Mouse (Mus musculus): ENCODE results near the gene Nudt21. TPM values are rescaled to one million over a fixed set of nuclear protein-coding genes. Genes with fewer than 3 reads are reported as not detected.

Gene Nudt21
- polyA plus RNA-seq, 1 experiment from 2014 or later: 162 TPM

- H3K9me3 ChIP-seq: no peaks in the 10 kb centered on the region
- no peak overlapping the region for H3K4me3 ChIP-seq
- 93% methylated on average over 6 of the region's 6 CpGs for WGBS
- DNase-seq (ENCODE audit: low spot score): no peak
- H3K36me3 ChIP-seq: peaks cover 89% of the 10 kb centered on the region
- no peaks in the 10 kb centered on the region for H3K4me1 ChIP-seq (replicated peaks)
- H3K27ac ChIP-seq: no peak overlapping the region
- no peaks in the 10 kb centered on the region for H3K27me3 ChIP-seq (ENCODE audit: insufficient read depth, poor library complexity, severe bottlenecking)
These were observed 12.9 kb downstream of the Nudt21 start for GRCm38 (mm10) chr8:94023916-94024315.

DNA sequence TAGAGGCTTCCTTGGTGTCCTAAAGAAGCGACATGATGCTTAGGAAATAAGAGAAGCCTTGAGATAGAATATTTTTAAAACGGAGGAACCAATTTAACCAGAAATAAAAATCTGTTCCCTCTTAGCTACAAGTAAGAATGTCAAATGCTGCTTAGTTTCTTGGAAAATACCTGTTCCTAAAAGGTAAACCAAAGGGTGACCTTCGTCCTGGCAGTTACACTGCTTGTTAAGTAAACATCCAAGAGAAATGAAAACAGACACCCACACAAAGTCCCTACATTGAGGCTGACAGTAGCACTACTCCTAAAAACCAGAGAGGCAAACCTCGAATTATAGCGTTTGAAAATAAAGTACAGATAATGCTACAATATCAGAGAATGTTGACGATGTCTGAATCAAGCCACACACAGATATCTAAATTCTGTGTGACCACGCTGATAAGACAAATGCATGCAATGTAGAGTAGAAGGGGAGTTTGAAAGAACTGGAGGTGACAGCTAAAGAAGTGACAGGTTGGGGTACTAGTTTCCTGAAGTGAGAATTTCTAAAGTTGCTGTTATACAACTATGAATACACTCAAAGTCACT, 23.7 kb downstream of the Nudt21 start:
- 44% methylated on average over 7 of the region's 7 CpGs for WGBS
- DNase-seq (ENCODE audit: low spot score): no peak
- Histone ChIP-seq H3K9me3 (no peaks in the 10 kb centered on the region), H3K27ac (peak overlapping the region; percentile 98), H3K36me3 (peaks cover 10% of the 10 kb centered on the region), H3K4me3 (peak overlapping the region; percentile 93), H3K27me3 (ENCODE audit: insufficient read depth, poor library complexity, severe bottlenecking) (no peaks in the 10 kb centered on the region), H3K4me1 (replicated peaks) (peaks cover 39% of the 10 kb centered on the region)

DNA sequence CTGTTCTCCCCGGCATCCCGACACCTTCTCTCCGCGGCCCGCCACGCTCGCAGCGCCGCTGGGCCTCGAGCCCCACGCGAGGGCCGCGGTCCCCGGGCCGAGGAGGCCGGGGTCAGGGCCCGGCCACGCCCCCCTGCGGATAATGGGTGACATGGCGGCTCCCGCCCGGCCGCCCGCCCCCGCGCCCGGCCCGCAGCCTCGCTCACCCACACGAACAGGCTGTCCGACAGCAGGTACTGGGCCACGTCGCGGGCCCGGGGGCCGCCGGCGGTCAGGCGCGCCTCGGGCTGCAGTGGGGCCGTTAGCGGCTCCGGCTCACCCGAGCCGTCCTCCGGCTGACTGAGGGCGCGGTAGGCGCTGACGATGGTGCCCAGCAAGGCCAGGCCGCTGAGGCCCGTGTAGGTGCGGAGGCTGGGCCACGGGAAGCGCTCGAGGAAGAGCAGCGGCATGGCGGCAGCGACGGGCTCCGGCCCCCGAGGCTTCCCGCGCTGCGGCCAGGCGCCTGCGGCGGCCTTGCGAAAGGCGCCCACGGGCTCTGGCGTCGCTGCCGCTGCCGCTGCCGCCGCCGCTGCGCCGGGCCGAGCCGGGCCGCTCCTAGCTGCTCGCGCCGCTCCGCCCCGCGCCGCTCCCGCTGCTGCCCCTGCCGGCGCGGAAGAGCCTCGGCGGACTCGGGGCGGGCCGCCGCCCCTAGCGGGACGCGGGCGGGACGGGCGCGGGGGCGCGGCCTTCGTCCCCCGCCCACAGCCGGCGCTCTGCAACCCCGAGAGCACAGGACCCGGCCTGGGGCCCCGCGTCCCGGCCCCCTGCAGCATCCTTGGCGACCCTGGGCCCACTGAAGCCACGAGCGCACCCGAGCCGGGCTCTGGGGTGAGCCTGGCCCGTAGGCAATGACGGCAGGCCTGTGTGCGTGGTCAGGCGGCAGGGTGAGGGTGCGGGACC, 24.5 kb downstream of the Nudt21 start, which contains the start of gene Amfr:
Gene Amfr, minus strand, starts transcription at position 830 of the 939 bp plus-strand sequence.
- DNase-seq (ENCODE audit: low spot score): peak; percentile 80
- H3K27me3 ChIP-seq (ENCODE audit: insufficient read depth, poor library complexity, severe bottlenecking): no peaks in the 10 kb centered on the region
- H3K27ac ChIP-seq: peak within 1 kb of the TSS; percentile 98
- H3K9me3 ChIP-seq: no peaks in the 10 kb centered on the region
- peaks cover 12% of the 10 kb centered on the region for H3K36me3 ChIP-seq
- peak within 1 kb of the TSS; percentile 93 for H3K4me3 ChIP-seq
- peaks cover 39% of the 10 kb centered on the region for H3K4me1 ChIP-seq (replicated peaks)
- WGBS: under 1% methylated on average over 130 of the region's 130 CpGs

DNA sequence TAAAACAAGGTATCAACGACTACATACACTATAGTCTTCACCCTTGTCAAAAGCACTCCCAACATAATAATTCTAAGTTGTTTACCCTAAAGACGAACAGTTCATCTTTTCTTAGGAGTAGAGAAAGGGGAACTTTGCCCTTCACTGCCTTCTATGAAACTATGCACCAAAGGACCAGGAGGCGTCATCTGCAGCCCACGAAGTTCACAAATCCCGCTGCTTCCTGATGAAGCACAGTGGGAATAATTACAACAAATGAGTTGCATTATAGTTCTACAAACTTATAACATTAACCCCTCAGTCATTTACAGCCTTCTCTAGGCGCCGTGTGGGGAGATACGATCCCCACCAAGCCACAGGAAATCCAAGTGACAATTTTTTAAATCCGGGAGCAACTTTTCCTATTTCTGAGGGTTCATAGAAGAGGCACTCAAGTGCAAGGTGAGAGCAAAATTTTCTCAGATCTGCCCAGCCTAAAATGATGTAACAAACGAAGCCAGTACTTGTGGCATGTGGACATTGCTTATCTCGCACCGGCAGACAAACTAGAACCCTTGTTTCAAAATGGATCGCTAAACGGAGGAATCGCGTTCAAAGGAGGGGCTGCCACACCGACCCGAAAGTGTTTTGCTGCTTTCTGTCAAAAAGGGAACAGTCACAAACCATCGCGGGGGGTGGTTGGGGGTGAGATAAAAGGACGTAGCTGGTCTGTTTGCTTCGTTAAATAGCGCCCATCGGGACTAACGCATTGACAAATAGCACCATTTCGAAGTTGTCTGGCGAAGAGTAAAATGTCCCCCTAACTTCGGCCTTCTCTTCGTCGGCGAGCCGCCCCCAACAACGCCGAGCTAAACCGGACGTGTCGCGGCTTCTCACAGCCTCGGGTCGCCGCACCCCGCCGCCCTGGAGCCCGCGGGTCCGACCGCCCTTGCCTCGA, 25.5 kb downstream of the Nudt21 start:
- no peaks in the 10 kb centered on the region for H3K9me3 ChIP-seq
- H3K36me3 ChIP-seq: peaks cover 16% of the 10 kb centered on the region
- peaks cover 39% of the 10 kb centered on the region for H3K4me1 ChIP-seq (replicated peaks)
- H3K4me3 ChIP-seq: peak overlapping the region; percentile 93
- 6% methylated on average over 48 of the region's 48 CpGs for WGBS
- no peaks in the 10 kb centered on the region for H3K27me3 ChIP-seq (ENCODE audit: insufficient read depth, poor library complexity, severe bottlenecking)
- peak overlapping the region; percentile 98 for H3K27ac ChIP-seq
- no peak for DNase-seq (ENCODE audit: low spot score)

DNA sequence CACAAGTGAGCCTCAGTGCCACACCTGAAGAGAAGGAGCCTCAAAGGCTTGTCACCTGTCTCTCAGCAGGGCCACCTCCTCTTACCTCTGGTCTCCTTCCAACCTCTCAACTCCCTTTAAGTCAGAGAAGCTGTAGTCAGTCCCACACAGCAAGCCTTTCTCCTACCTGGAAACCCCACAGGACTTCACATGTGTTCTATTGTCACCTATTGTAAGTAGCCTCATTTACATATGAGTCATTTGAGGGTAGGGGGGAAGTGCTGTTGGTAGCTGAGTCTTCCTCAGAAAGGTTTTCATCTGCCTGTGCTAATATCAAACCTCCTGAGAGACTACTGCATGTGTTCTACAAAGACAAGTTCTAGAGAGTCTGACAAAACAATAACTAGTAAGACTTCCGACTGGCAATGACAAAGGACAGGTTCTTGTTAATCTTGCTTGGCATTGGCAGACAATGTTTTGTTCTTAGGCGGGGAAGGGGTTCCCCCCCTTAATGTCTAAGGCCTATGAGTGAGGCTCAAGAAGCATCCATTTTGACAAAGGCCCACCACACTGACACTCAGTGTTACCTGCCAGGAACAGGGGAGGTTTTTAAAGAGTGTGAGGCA, 26.6 kb downstream of the Nudt21 start:
- 43% methylated on average over 2 of the region's 2 CpGs for WGBS
- H3K27me3 ChIP-seq (ENCODE audit: insufficient read depth, poor library complexity, severe bottlenecking): no peaks in the 10 kb centered on the region
- peaks cover 16% of the 10 kb centered on the region for H3K36me3 ChIP-seq
- H3K4me1 ChIP-seq (replicated peaks): peaks cover 39% of the 10 kb centered on the region
- H3K4me3 ChIP-seq: peak overlapping the region; percentile 93; the same call in 1 of the 2 replicates
- no peaks in the 10 kb centered on the region for H3K9me3 ChIP-seq
- no peak for DNase-seq (ENCODE audit: low spot score)
- no peak overlapping the region for H3K27ac ChIP-seq

DNA sequence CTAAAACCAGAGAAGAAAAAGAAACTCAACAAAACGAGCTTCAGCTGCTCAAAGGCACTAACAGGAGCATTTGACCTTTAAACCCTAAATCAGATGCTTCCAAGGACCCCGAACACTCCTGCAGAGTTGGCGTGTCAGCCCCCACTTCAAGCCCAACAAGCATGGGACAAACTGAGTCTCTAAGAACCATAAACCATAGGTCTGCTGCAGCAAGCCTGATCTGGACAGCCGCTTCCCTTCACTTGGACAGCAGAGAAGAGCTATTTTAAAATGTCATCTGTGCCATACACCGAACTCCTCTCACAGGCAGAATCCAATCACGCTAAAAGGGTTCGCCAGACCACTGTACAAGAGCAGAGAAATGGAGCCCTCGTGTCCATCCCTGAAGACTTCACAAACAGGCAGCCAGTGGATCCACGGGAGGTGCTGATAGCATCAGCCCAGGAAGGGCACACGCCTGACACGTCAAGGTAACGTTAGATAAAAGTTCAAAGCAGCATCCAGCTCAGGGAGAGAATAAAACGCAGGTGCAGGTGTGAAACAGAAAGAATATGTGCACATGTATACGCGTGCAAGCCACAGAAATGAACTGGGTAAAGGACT, 27.5 kb downstream of the Nudt21 start:
- Histone ChIP-seq H3K27ac (no peak overlapping the region), H3K36me3 (peaks cover 15% of the 10 kb centered on the region), H3K27me3 (ENCODE audit: insufficient read depth, poor library complexity, severe bottlenecking) (no peaks in the 10 kb centered on the region), H3K4me1 (replicated peaks) (peaks cover 39% of the 10 kb centered on the region), H3K9me3 (no peaks in the 10 kb centered on the region), H3K4me3 (no peak overlapping the region)
- no peak for DNase-seq (ENCODE audit: low spot score)
- WGBS: 68% methylated on average over 15 of the region's 15 CpGs

DNA sequence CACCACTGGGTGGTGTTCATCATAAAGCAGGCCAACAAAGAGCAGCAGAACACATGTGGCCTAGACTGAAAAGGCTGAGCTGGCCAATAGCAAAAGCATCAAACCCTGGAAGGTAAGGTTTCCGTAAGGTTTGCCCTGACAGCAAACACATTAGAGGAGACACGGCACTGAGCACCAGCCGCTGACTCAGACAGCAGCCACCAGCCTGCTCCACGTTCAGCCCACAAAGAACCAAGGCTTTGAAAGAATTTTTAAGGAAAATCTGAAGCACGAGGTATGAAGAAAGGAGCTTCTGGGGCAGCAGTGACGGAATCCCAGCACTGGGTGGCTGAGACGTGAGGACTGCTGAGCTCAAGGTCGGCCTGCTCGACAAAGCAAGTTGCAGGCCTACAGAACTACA, 32.7 kb downstream of the Nudt21 start:
- Histone ChIP-seq H3K36me3 (peaks cover 61% of the 10 kb centered on the region), H3K9me3 (no peaks in the 10 kb centered on the region)
- 89% methylated on average over 9 of the region's 9 CpGs for WGBS

GRCm38 (mm10) chr8:93998961-93999360, 37.9 kb downstream of the Nudt21 start:
- H3K9me3 ChIP-seq: no peaks in the 10 kb centered on the region
- H3K36me3 ChIP-seq: peaks cover 79% of the 10 kb centered on the region
- H3K4me1 ChIP-seq (replicated peaks): no peaks in the 10 kb centered on the region
- H3K4me3 ChIP-seq: no peak overlapping the region
- no peaks in the 10 kb centered on the region for H3K27me3 ChIP-seq (ENCODE audit: insufficient read depth, poor library complexity, severe bottlenecking)
- no peak for DNase-seq (ENCODE audit: low spot score)
- 83% methylated on average over 2 of the region's 2 CpGs for WGBS
- no peak overlapping the region for H3K27ac ChIP-seq

More for the DNA sequence above, 32.7 kb downstream of the Nudt21 start:
- Histone ChIP-seq H3K27me3 (ENCODE audit: insufficient read depth, poor library complexity, severe bottlenecking) (no peaks in the 10 kb centered on the region), H3K4me3 (no peak overlapping the region), H3K27ac (no peak overlapping the region), H3K4me1 (replicated peaks) (peaks cover 8% of the 10 kb centered on the region)
- DNase-seq (ENCODE audit: low spot score): no peak

DNA sequence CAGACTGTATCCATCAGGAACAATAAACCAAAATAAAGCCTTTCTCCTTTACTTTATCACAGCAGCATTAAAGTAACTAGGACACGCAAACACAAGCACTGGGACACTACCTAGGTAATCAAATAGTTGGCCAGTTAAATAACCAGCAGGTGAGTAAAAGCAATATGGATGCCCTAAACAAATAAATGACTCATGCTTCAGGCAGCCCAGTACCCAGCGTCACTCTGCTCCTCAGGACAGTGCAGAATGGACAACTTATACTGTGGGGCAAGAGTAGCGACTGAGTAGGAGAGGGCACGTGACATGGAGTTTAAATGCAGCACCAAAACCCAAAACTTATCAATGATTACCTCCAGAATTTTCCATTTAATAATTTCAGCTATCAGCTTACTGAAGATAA, 47.1 kb downstream of the Nudt21 start:
- WGBS: 95% methylated on average over 4 of the region's 4 CpGs
- peaks cover 9% of the 10 kb centered on the region; the same call in 1 of the 2 replicates for H3K9me3 ChIP-seq
- no peak overlapping the region for H3K4me3 ChIP-seq
- no peak for DNase-seq (ENCODE audit: low spot score)
- H3K4me1 ChIP-seq (replicated peaks): no peaks in the 10 kb centered on the region
- H3K36me3 ChIP-seq: peaks cover 79% of the 10 kb centered on the region
- H3K27ac ChIP-seq: no peak overlapping the region
- no peaks in the 10 kb centered on the region for H3K27me3 ChIP-seq (ENCODE audit: insufficient read depth, poor library complexity, severe bottlenecking)

- peaks cover 91% of the 10 kb centered on the region for H3K36me3 ChIP-seq
- no peaks in the 10 kb centered on the region for H3K4me1 ChIP-seq (replicated peaks)
- no peak overlapping the region for H3K4me3 ChIP-seq
- no peaks in the 10 kb centered on the region for H3K27me3 ChIP-seq (ENCODE audit: insufficient read depth, poor library complexity, severe bottlenecking)
- no peak overlapping the region for H3K27ac ChIP-seq
- no peaks in the 10 kb centered on the region for H3K9me3 ChIP-seq
- DNase-seq (ENCODE audit: low spot score): no peak
- WGBS: 87% methylated on average over 3 of the region's 3 CpGs
These were observed 52.1 kb downstream of the Nudt21 start for GRCm38 (mm10) chr8:93984731-93985130.

GRCm38 (mm10) chr8:93983827-93984226, 53.0 kb downstream of the Nudt21 start:
- Histone ChIP-seq H3K36me3 (peaks cover 91% of the 10 kb centered on the region), H3K27me3 (ENCODE audit: insufficient read depth, poor library complexity, severe bottlenecking) (no peaks in the 10 kb centered on the region), H3K9me3 (no peaks in the 10 kb centered on the region), H3K4me1 (replicated peaks) (no peaks in the 10 kb centered on the region), H3K4me3 (no peak overlapping the region), H3K27ac (no peak overlapping the region)
- no peak for DNase-seq (ENCODE audit: low spot score)
- WGBS: 80% methylated on average over 3 of the region's 3 CpGs
